Mouse (Mus musculus) testis, adult 2 months (tissue): ENCODE results near the gene Foxo3.

Experiments
- CTCF ChIP-seq: fragments of 200-500 bp; IDR thresholded peaks from 2 replicates; pipeline ENCODE4 v1.5.1; 2012; ENCODE audit warnings: low read depth, mild to moderate bottlenecking, inconsistent platforms, low read length, moderate library complexity; ENCODE audit not compliant: control insufficient read depth, insufficient read depth, insufficient replicate concordance
- POLR2A ChIP-seq: fragments of 200-500 bp; IDR thresholded peaks from 2 replicates; pipeline ENCODE4 v1.6.1; 2012; ENCODE audit warnings: low read depth, mild to moderate bottlenecking, inconsistent platforms, low read length, moderate library complexity; ENCODE audit not compliant: control insufficient read depth

GRCm38 (mm10) chr10:42180333-42180732, 96.2 kb downstream of the Foxo3 start:
- TF ChIP-seq CTCF (no peak), POLR2A (no peak)
